Mouse (Mus musculus) hindbrain, embryonic 15.5 days (tissue): ENCODE results near the gene Elmo1. TPM values are rescaled to one million over a fixed set of nuclear protein-coding genes. Genes with fewer than 3 reads are reported as not detected.
A peak's percentile ranks its signal among the peaks of the same experiment; 100 is the strongest.

Experiments used
- ATAC-seq: fragments of 200-750 bp; cut with Nextera tagmentation; 2 replicates; pipeline ENCODE4 v1.8.0; 2017; ENCODE audit warnings: low read depth, moderate number of reproducible peaks, moderate TSS enrichment; ENCODE audit not compliant: low FRiP score
- H3K27ac ChIP-seq: fragments of 300-500 bp; sonication (generic); replicated peaks from 2 replicates; pipeline ENCODE4 v1.5.1; 2015; ENCODE audit warnings: mild to moderate bottlenecking, inconsistent platforms
- H3K27me3 ChIP-seq: fragments of 300-500 bp; sonication (generic); 2 replicates; pipeline ENCODE4 v1.6.1; 2015; ENCODE audit warnings: control low read depth, inconsistent platforms
- H3K36me3 ChIP-seq: fragments of 300-500 bp; sonication (generic); 2 replicates; pipeline ENCODE4 v1.6.1; 2015; ENCODE audit warnings: control low read depth, inconsistent platforms
- H3K4me1 ChIP-seq: fragments of 300-500 bp; sonication (generic); replicated peaks from 2 replicates; pipeline ENCODE4 v1.6.1; 2015; ENCODE audit warnings: control low read depth, inconsistent platforms
- H3K4me2 ChIP-seq: fragments of 300-500 bp; sonication (generic); 2 replicates; pipeline ENCODE4 v1.6.1; 2015; ENCODE audit warnings: moderate library complexity, mild to moderate bottlenecking, inconsistent platforms
- H3K4me3 ChIP-seq: fragments of 300-500 bp; sonication (generic); 2 replicates; pipeline ENCODE4 v1.5.1; 2015; ENCODE audit warnings: mild to moderate bottlenecking, inconsistent platforms
- H3K9ac ChIP-seq: fragments of 300-500 bp; sonication (generic); 2 replicates; pipeline ENCODE4 v1.6.1; 2015; ENCODE audit warnings: inconsistent platforms
- H3K9me3 ChIP-seq: fragments of 300-500 bp; sonication (generic); 2 replicates; pipeline ENCODE4 v1.6.1; 2016; ENCODE audit warnings: control low read depth, inconsistent platforms
- WGBS: fragments of 180-500 bp; shearing (Covaris S2); methylation state at CpG from one replicate; pipeline ENCODE4 v1.1.7; 2015; 5-methylcytosine and 5-hydroxymethylcytosine counted together
- polyA plus RNA-seq: library from polyadenylated mRNA; unstranded; fragments of >200 nt; fragmentation: Nextera tagmentation; extraction: Ambion mirVana; gene quantifications from 2 replicates; pipeline ENCODE4 v1.2.1, GENCODE M21; 2015

Elmo1 gene
- polyA plus RNA-seq, 1 experiment from 2014 or later, result 47.9 TPM

- Histone ChIP-seq H3K27ac (no peak overlapping the region), H3K27me3 (no peaks in the 10 kb centered on the region), H3K4me3 (no peak overlapping the region), H3K4me1 (no peaks in the 10 kb centered on the region), H3K9ac (no peak overlapping the region), H3K36me3 (no peaks in the 10 kb centered on the region), H3K4me2 (no peak overlapping the region), H3K9me3 (no peaks in the 10 kb centered on the region)
- 84% methylated on average over 5 of the region's 5 CpGs for WGBS
- no peak for ATAC-seq
These were observed 27.1 kb upstream of the Elmo1 start for GRCm38 (mm10) chr13:20063331-20063730.

- Histone ChIP-seq H3K4me3 (no peak overlapping the region), H3K27ac (no peak overlapping the region), H3K4me2 (no peak overlapping the region), H3K9me3 (no peaks in the 10 kb centered on the region), H3K36me3 (no peaks in the 10 kb centered on the region), H3K27me3 (no peaks in the 10 kb centered on the region), H3K9ac (no peak overlapping the region), H3K4me1 (no peaks in the 10 kb centered on the region)
- no peak for ATAC-seq
These were observed 18.4 kb upstream of the Elmo1 start for GRCm38 (mm10) chr13:20072043-20072442.

GRCm38 (mm10) chr13:20072994-20073393, 17.4 kb upstream of the Elmo1 start:
- no peaks in the 10 kb centered on the region for H3K27me3 ChIP-seq
- no peak overlapping the region for H3K4me2 ChIP-seq
- H3K4me3 ChIP-seq, result no peak overlapping the region
- H3K9me3 ChIP-seq, result no peaks in the 10 kb centered on the region
- ATAC-seq, result no peak
- H3K4me1 ChIP-seq, result no peaks in the 10 kb centered on the region
- H3K27ac ChIP-seq, result no peak overlapping the region
- no peaks in the 10 kb centered on the region for H3K36me3 ChIP-seq
- 95% methylated on average over 5 of the region's 5 CpGs for WGBS
- H3K9ac ChIP-seq, result no peak overlapping the region

DNA sequence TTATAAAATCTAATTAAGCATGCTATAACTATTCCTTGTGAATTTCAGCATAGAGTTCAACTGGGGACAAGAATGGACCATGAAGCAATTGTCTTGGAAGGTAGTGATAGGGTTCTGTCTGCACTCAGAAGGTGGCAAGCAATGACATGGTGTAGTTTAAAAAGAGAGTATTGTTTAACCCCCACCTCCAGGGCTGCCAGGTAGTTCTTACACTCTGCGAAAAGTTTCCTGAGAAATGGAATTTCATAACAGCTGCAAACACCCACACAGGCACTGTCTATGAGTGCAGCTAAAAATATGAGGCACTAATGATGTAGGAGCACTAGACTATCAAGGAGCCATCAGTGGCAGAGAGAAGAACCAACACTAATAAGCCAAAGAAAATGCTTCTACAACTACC, 13.9 kb upstream of the Elmo1 start:
- no peaks in the 10 kb centered on the region for H3K36me3 ChIP-seq
- no peak overlapping the region for H3K4me3 ChIP-seq
- no peaks in the 10 kb centered on the region for H3K9me3 ChIP-seq
- no peak overlapping the region for H3K9ac ChIP-seq
- H3K27ac ChIP-seq, result no peak overlapping the region
- 89% methylated on average over 1 of the region's 1 CpGs for WGBS
- no peaks in the 10 kb centered on the region for H3K27me3 ChIP-seq
- no peak overlapping the region for H3K4me2 ChIP-seq
- no peak for ATAC-seq
- H3K4me1 ChIP-seq, result no peaks in the 10 kb centered on the region

DNA sequence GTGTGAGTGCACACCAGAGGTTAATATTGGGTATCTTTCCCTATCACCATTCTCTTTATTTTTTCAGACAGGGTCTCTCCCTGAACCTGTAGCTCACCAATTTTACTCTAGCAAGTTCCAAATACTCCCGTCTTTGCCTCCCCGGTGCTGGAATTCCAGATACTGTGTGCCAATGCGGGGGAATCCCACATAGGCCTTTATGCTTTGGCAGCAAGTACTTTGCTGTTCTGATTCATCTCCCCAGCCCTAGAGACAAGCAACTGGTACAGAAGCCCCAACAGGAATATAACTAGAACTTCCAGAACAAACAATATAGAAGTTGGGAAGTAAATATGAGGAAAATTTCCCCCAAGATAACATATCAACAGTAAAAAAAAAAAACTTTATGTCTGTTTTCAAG, 13.2 kb upstream of the Elmo1 start:
- Histone ChIP-seq H3K4me3 (no peak overlapping the region), H3K27me3 (no peaks in the 10 kb centered on the region), H3K4me1 (no peaks in the 10 kb centered on the region), H3K27ac (no peak overlapping the region), H3K36me3 (no peaks in the 10 kb centered on the region), H3K4me2 (no peak overlapping the region), H3K9ac (no peak overlapping the region), H3K9me3 (no peaks in the 10 kb centered on the region)
- WGBS, result 92% methylated on average over 3 of the region's 3 CpGs
- no peak for ATAC-seq

- H3K4me2 ChIP-seq, result peak overlapping the region; percentile 98
- H3K9ac ChIP-seq, result peak overlapping the region; percentile 69
- H3K36me3 ChIP-seq, result no peaks in the 10 kb centered on the region
- H3K27me3 ChIP-seq, result peaks cover 7% of the 10 kb centered on the region; the same call in 1 of the 2 replicates
- peaks cover 11% of the 10 kb centered on the region; the same call in 1 of the 2 replicates for H3K4me1 ChIP-seq
- peak; percentile 85 for ATAC-seq
- H3K9me3 ChIP-seq, result no peaks in the 10 kb centered on the region
- peak overlapping the region; percentile 88 for H3K4me3 ChIP-seq
- under 1% methylated on average over 86 of the region's 93 CpGs for WGBS
- H3K27ac ChIP-seq, result peak overlapping the region; percentile 83
These were observed 561 bp downstream of the Elmo1 start for GRCm38 (mm10) chr13:20090711-20091603.

- peak overlapping the region; percentile 98 for H3K4me2 ChIP-seq
- peak overlapping the region; percentile 88 for H3K4me3 ChIP-seq
- no peaks in the 10 kb centered on the region for H3K36me3 ChIP-seq
- 0% methylated on average over 9 of the region's 10 CpGs for WGBS
- no peaks in the 10 kb centered on the region for H3K9me3 ChIP-seq
- peaks cover 7% of the 10 kb centered on the region; the same call in 1 of the 2 replicates for H3K27me3 ChIP-seq
- peak overlapping the region; percentile 83; the same call in 1 of the 2 replicates for H3K27ac ChIP-seq
- ATAC-seq, result no peak
- peak overlapping the region; percentile 69 for H3K9ac ChIP-seq
- peaks cover 11% of the 10 kb centered on the region; the same call in 1 of the 2 replicates for H3K4me1 ChIP-seq
These were observed 1.2 kb downstream of the Elmo1 start for GRCm38 (mm10) chr13:20091604-20091926.

DNA sequence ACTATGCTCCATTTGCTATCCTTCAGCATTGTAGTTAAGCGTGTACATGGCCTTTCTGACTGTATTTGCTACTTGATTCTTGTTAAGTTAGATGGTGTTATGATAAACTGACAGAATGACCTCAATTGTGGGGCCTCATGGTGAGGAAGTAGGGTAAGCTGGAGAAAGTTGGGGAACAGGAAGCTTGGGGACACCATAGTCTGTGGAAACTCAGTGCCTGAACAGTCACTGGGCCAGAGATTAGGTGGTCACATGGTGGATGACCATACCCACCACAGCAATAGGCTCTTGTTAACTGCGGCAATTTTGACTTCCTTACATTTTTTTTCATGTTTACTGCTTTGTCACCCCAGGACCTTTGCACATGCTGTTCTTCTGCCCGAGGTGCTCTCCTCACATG, 1.9 kb downstream of the Elmo1 start:
- no peak overlapping the region for H3K4me3 ChIP-seq

GRCm38 (mm10) chr13:20093307-20094045, 3.1 kb downstream of the Elmo1 start:
- H3K27ac ChIP-seq, result no peak overlapping the region
- H3K4me3 ChIP-seq, result no peak overlapping the region
- WGBS, result 77% methylated on average over 19 of the region's 19 CpGs
- no peaks in the 10 kb centered on the region for H3K9me3 ChIP-seq
- peaks cover 11% of the 10 kb centered on the region; the same call in 1 of the 2 replicates for H3K4me1 ChIP-seq
- no peak overlapping the region for H3K9ac ChIP-seq
- no peak; the same call in 1 of the 2 replicates for ATAC-seq
- H3K4me2 ChIP-seq, result no peak overlapping the region
- no peaks in the 10 kb centered on the region for H3K36me3 ChIP-seq
- H3K27me3 ChIP-seq, result peaks cover 3% of the 10 kb centered on the region; the same call in 1 of the 2 replicates

More for the DNA sequence above, 1.9 kb downstream of the Elmo1 start:
- ATAC-seq, result no peak
- WGBS, result 97% methylated on average over 3 of the region's 3 CpGs
- H3K9me3 ChIP-seq, result no peaks in the 10 kb centered on the region
- no peak overlapping the region for H3K9ac ChIP-seq
- peaks cover 11% of the 10 kb centered on the region; the same call in 1 of the 2 replicates for H3K4me1 ChIP-seq
- H3K27ac ChIP-seq, result no peak overlapping the region
- no peaks in the 10 kb centered on the region for H3K36me3 ChIP-seq
- H3K27me3 ChIP-seq, result peaks cover 7% of the 10 kb centered on the region; the same call in 1 of the 2 replicates
- no peak overlapping the region for H3K4me2 ChIP-seq

DNA sequence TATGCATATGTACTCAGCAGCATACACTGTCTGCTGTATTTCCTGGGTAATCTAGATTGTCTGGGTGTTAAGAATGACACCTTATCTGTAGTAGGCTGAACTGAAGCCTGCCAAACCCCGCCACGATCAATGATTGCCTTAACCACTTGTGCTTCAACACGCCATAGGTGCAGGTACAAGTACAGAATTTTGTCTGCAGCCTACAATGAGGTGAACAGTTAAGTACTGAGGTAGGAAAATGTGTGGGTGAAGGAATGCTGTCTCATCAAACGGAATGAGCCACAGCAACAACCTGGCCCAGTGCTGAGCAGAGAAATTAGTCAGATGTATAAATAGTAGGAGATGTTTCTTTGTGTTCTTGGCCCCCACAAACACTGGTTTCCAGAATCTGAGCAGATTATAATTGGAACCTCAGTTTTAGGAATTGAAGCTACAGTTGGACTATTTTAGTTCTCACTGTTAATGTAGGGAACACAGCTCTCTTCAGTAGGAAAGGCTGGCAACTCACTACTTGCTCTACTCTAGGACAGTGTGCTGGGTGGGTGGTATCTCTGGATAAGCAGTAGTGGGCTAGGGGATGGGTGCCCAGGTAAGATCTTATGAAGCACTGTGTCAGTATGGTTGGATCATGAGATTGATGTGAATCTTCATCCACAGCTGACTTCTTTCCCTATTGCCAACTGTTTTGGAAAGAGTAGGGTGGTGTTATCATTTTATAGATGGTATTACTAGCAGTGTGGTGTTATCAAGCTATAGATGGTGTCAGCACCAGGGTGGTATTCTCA, 4.7 kb downstream of the Elmo1 start:
- H3K4me1 ChIP-seq, result peaks cover 5% of the 10 kb centered on the region; the same call in 1 of the 2 replicates
- no peak overlapping the region for H3K9ac ChIP-seq
- no peaks in the 10 kb centered on the region for H3K27me3 ChIP-seq
- 95% methylated on average over 4 of the region's 4 CpGs for WGBS
- no peak overlapping the region for H3K4me3 ChIP-seq
- no peak for ATAC-seq
- no peak overlapping the region for H3K4me2 ChIP-seq
- H3K9me3 ChIP-seq, result no peaks in the 10 kb centered on the region
- no peaks in the 10 kb centered on the region for H3K36me3 ChIP-seq
- no peak overlapping the region for H3K27ac ChIP-seq

- no peaks in the 10 kb centered on the region for H3K36me3 ChIP-seq
- WGBS, result 61% methylated on average over 5 of the region's 5 CpGs
- no peak overlapping the region for H3K4me3 ChIP-seq
- H3K27me3 ChIP-seq, result no peaks in the 10 kb centered on the region
- ATAC-seq, result no peak
- no peaks in the 10 kb centered on the region for H3K9me3 ChIP-seq
- no peak overlapping the region for H3K4me2 ChIP-seq
- H3K4me1 ChIP-seq, result no peaks in the 10 kb centered on the region
- H3K27ac ChIP-seq, result no peak overlapping the region
- H3K9ac ChIP-seq, result no peak overlapping the region
These were observed 6.7 kb downstream of the Elmo1 start for GRCm38 (mm10) chr13:20097006-20097617.
